Comparison of ENCODE assay signal across 8 mouse cellular contexts in the genomic region with DNA sequence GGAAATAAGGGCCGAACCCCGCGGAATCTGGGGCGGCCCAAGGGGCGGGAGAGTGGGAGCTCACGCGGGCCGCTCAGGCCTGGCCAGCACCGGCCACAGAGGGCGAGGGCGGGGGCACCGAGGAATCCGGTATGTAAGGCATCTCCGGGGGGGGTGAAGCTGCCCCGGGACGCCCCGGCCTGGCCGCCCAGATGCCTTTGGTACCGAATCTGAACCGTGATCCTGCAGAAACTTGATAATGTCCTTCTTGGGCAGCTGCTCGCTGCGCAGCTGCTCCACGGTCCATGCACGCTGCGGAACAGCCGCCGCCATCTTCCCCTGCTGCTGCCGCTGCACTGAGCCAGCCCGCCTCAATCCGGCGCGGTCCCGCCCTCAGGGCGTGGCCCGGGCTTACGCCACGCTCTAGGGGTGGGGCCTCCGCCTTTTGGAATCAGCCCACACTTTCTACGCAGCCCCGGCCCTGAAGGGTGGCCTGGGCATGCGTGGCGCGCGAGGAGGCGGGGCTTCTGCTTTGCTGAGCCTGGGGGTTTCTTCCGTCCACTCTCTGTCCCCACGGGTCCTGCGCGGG. TPM values are rescaled to one million over a fixed set of nuclear protein-coding genes. Genes with fewer than 3 reads are reported as not detected.
DNase-seq lines count a peak whose midpoint lies in the region; ATAC-seq lines count a peak whose summit lies in the region.

A gene (minus strand): TSS at position 397 of the 568 bp plus-strand sequence.

- DNase-seq in B cell, adult 2 months: peak; percentile 99 to 100
- DNase-seq in brain, adult 2 months (ENCODE audit: low read depth, low spot score): peak; percentile 99
- peak; percentile 98 for DNase-seq in heart, embryonic 10.5 days (ENCODE audit: low spot score)
- DNase-seq in liver: peak; percentile 98
- peak; percentile 97 to 98 for DNase-seq in spleen, postnatal 4 days (ENCODE audit: low spot score in 2 of 2)

- under 1% methylated on average over 49 of the region's 49 CpGs for WGBS in heart, embryonic 10.5 days
- under 1% methylated on average over 49 of the region's 49 CpGs for WGBS in kidney, embryonic 15.5 days

- no peaks in the 10 kb centered on the region for H3K9me3 ChIP-seq in heart, embryonic 10.5 days
- no peaks in the 10 kb centered on the region for H3K9me3 ChIP-seq in kidney, embryonic 15.5 days (replicated peaks)

- peak within 1 kb of the TSS; percentile 89 for H3K9ac ChIP-seq in kidney, embryonic 15.5 days

- H3K4me1 ChIP-seq in heart, embryonic 10.5 days: peaks cover 20% of the 10 kb centered on the region
- H3K4me1 ChIP-seq in kidney, embryonic 15.5 days: peaks cover 31% of the 10 kb centered on the region

- H3K36me3 ChIP-seq in heart, embryonic 10.5 days: peaks cover 20% of the 10 kb centered on the region
- peaks cover 22% of the 10 kb centered on the region for H3K36me3 ChIP-seq in kidney, embryonic 15.5 days

- H3K27ac ChIP-seq in heart, embryonic 10.5 days: peak within 1 kb of the TSS; percentile 99
- H3K27ac ChIP-seq in kidney, embryonic 15.5 days: peak within 1 kb of the TSS; percentile 96

- H3K4me2 ChIP-seq in kidney, embryonic 15.5 days: peak within 1 kb of the TSS; percentile 82

- H3K4me3 ChIP-seq in heart, embryonic 10.5 days: peak within 1 kb of the TSS; percentile 90
- peak within 1 kb of the TSS; percentile 85 for H3K4me3 ChIP-seq in kidney, embryonic 15.5 days (replicated peaks)

- peak; percentile 93 for ATAC-seq in erythroblast, adult 5-6 weeks (replicated peaks; ENCODE audit: low FRiP score, poor library complexity, severe bottlenecking)
- ATAC-seq in kidney, embryonic 15.5 days (replicated peaks; ENCODE audit: low FRiP score): peak; percentile 99
- ATAC-seq in monocyte, adult 5-6 weeks (replicated peaks; ENCODE audit: insufficient number of reproducible peaks, low FRiP score, low TSS enrichment, poor library complexity, severe bottlenecking): peak; percentile 85

- no peaks in the 10 kb centered on the region for H3K27me3 ChIP-seq in heart, embryonic 10.5 days (ENCODE audit: insufficient read depth, poor library complexity, severe bottlenecking)
- H3K27me3 ChIP-seq in kidney, embryonic 15.5 days: no peaks in the 10 kb centered on the region

RNA-seq across cellular contexts. Expression of the gene that starts here (rescaled TPM):
- total RNA-seq in erythroblast, adult 5-6 weeks (2015; ENCODE audit: low replicate concordance): 33.0 and 42.5 TPM in 2 replicates
- total RNA-seq in erythroblast, adult 5-6 weeks (2017; ENCODE audit: low replicate concordance): 38.3 and 40.3 TPM in 2 replicates
- 541 and 623 TPM in 2 replicates for polyA plus RNA-seq in heart, embryonic 10.5 days (2016; fragmentation: Nextera tagmentation; extraction: Ambion mirVana)
- 492 and 540 TPM in 2 replicates for polyA plus RNA-seq in kidney, embryonic 15.5 days (2015; fragmentation: Nextera tagmentation; extraction: Ambion mirVana)
- total RNA-seq in monocyte, adult 5-6 weeks (2017): 143 to 181 TPM (median 145 TPM) in 3 replicates

Comparison
In these comparisons a context has a peak if more than half of its experiments do, and no peak if none do; other contexts are left out.
1. Peak in every context shown above with its lines: DNase-seq, ATAC-seq, H3K4me3 ChIP-seq and H3K27ac ChIP-seq.